Mouse (Mus musculus) frontal cortex, postnatal 36 days (tissue): ENCODE data around the gene Cort.

ENCODE experiments used
- DNase-seq, 2 experiments: peaks; one replicate each; pipeline ENCODE4 v3.0.0; 2022; ENCODE audit warnings: low spot score in 2 of 2

Gene Cort

DNA sequence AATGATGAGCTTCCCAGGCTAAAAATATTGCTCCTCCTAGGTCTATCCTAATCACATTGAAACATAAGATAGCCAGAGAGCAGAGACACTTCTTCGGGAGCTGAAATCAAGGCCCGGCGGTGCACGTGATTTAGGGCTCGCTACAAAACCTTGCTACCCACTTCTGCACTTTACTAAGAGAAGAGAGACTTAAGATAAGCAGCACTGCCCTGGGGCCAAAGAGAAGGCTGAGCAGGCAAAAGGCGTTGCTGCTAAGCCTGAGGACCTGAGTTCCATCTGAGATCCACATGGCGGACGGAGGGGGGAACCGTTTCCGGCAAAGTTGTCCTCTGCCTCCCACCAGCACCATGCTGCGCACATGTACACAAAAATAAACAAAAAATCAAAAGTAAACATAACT, 28.0 kb downstream of the Cort start:
- no peak for DNase-seq

DNA sequence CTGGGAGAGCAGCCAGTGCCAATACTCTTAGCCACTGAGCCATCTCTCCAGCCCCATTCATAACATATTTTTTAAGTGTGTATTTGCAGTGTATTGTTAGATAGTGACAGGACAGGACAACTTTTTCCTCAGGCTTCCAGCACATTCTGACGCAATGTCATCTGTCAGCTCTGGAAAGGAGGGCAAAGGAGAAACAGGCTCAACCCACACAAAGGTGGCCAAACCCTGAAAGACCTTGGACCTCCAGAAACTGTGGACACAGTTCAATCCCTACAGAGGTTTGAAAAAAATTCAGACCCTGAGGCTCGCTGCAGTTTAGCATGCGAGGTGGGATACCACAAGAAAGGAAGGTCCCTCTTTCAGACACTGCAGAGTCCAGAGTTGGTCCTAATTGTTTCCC, 28.6 kb downstream of the Cort start:
- no peak for DNase-seq

DNA sequence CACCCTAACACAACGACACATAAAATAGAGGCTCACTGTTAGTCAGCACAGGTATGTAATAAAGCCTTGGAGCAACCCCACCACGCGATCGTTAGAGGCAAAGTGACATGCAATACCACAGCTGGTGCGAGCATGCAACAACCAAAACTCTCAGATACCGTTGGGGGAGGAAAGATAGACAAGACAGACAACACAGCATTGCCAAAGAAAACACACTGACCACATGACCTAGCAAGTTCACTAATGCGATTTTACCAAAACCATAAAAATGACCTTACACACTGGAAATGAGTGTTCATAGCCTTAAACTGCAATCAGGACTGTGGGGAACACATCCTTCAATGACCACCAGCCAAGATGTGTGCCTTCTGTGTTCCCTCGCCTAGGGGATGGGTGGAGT, 35.2 kb downstream of the Cort start:
- DNase-seq, result no peak

DNA sequence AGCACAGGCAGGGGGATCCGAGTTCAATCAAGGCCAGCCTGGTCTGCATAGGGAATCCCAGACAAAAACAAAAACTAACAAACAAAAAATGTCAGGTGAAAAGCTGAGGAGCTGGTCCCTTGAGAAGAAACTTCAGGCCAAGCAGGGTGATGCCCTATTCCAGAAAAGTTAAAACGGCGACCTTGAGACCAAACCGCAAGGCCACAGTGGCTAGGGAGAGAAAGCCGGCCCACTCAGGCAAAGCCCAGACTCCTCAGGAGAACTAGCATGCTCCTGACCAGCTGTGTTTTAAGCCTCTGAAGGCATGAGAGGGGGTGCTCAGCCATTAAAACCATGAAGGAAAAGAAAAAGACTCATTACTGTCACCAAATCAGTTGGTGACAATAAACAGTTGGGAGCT, 41.2 kb downstream of the Cort start:
- no peak for DNase-seq

DNA sequence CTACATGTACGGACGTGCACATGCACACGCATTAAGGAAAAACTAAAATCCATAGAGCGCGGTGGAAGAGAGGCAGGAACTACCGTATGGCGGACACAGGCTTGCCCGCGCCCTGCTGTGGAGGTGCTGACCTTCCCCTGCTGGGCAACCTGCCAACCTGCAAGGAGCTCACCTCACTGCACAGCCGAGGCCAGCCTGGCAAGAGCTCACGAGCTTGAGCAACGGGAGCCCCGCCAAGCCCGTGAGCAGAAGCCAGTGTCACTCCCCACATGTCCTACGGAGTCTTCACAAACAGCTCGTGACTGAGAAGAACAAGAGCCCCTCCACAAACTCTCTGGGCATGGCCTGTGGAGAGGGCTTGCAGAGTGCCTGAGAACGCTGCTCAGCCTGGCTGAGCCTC, 45.0 kb downstream of the Cort start:
- DNase-seq, result peak in 1 of 2 experiments; percentile 6

DNA sequence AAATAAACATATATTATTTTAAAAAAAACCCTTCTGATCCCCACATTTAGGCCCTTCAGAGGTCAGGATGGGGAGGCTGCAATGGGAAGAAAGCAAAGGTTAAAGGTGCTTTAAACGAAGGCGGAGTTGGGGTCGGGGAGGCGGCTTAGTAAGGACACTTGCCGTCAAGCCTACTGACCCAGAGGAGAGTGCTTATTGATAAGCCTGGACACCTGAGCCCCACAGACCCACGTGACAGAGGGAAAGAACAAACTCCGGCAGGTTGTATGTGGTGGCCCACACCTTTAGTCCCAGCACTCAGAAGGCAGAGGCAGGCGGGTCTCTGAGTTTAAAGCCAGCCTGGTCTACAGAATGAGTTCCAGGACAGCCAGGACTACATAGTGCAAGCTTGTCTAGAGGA, 46.5 kb downstream of the Cort start:
- DNase-seq, result no peak

DNA sequence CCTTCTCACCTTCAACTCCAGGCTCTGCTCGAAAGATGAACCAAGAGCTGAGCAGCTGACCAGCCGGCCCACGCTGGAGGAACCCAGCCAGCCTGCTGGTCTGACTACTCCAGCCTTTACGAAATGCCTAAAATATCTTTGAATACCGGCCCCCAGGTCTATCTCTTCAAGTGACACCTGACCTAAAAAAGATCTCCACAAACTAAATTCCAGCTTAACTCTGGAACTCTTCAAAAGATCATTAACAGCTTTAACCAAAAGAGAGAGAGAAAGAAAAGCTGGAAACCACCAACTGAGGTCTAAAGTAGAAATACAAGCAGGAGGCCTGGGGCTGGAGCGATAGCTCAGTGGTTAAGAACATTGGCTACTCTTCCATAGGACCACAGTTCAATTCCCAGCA, 46.9 kb downstream of the Cort start:
- DNase-seq, result no peak

DNA sequence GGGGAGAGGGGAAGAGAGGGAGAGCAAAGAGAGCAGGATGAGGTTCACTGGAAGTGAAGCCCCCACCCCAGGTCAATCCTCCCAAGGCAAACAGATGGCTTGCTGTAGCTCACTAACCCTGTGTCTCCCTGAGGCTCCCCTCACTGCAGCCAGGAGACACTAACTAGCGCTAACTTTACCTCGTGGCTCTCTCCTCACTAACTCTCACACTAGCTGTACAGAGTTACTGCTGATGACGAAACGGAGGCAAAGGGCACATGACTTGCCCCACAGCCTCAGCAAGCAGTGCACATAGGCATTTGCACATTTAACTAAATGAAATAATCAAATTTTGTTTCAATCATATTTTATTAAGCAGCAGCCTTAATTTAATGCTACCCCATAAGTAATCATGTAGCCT, 48.3 kb downstream of the Cort start:
- DNase-seq, result no peak

DNA sequence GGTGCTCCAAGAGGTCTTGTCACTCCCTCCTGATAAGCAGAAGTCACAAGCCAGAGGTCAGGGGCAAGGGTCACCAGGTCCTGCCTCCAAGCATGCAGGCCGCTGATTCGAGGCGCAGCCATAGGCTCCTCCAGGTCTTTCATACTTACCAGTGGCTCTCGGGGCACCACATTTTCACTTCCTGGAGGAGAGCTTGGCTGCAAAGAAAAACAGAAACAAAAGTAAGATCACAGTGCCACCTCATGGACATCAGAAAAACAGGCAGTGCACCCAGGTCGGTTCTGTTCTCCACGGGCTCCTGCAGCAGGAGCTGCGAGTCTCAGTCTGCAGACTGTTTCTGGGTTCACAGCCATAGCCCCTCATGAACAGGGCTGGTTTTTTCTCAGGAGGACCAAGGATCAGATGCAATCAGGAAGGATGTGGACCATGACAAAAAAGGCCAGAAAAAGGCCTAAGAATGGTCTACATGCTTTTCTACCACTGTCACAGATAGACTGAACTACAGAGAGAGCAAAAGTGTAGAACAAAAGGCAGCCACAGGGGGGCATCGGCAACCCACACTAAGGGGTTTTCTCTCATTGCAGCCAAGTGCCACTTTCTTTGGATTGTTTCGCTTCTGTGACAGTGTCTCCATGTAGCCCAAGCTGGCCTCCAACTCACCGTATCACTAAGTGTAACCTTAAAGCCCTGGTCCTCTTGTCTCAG, 50.5 kb downstream of the Cort start:
- peak; percentile 68 to 80 for DNase-seq

DNA sequence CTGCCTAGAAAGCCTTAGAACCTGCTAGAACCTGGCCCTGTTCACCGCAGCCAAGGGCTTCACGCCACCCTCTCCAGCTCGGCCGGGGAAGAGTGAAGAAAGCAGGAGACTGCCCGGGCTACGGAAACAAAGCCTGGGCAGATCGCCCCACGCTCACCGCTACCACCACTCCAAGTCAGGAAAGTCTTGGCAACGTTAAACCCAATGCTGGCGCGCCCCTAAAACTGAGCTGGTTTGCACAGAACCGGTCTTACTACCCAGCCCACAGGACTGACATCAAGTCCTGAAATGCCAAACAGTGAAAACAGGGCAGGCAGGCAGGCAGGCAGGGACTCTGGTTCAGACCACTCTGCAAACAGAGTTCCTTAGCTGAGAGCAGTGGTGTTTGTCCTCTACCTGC, 51.5 kb downstream of the Cort start:
- DNase-seq, result no peak
